Mouse (Mus musculus) layer of hippocampus, adult 2 months (tissue): ENCODE results near the gene Arid1b. TPM values are rescaled to one million over a fixed set of nuclear protein-coding genes. Genes with fewer than 3 reads are reported as not detected.
A peak's percentile ranks its signal among the peaks of the same experiment; 100 is the strongest.

Experiments
- DNase-seq, 2 experiments: peaks; one replicate each; pipeline ENCODE4 v3.0.0; 2022; ENCODE audit warnings: low spot score in 2 of 2
- H3K27ac ChIP-seq: fragments of 200-600 bp; 2 replicates; pipeline ENCODE4 v1.8.1; 2022
- H3K4me3 ChIP-seq: fragments of 200-600 bp; 2 replicates; pipeline ENCODE4 v1.8.1; 2022; ENCODE audit warnings: mild to moderate bottlenecking
- CTCF ChIP-seq: fragments of 200-600 bp; conservative IDR thresholded peaks from 2 replicates; pipeline ENCODE4 v1.8.1; 2022; ENCODE audit warnings: antibody characterized with exemption, mild to moderate bottlenecking, moderate library complexity
- total RNA-seq, 2 experiments: library from RNA; stranded (reverse); gene quantifications; 2 replicates each; pipeline ENCODE4 v1.2.3; 2021

The Arid1b gene
- total RNA-seq, 2 experiments from 2014 or later, result 114 to 119 TPM

DNA sequence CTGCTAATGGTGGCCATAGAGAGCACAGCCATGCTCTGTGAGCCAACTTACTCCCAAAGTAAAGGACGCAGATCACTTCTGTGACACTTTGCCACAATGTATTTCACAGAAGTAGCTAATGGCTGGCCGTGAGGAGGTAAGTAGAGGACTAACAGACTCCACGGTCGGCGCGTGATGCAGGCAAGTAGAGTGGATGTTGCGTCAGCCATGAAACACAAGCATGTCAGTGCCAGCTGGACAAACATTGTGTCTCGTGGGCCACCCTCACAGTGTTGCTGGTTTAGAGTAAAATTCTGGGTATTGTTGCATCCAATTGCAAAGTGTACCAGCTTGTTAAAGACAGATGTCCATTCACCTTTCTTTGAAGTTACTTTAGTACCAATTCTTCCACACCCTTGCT is 213.7 kb downstream of the Arid1b start:
- no peak for DNase-seq
- H3K4me3 ChIP-seq, result no peak overlapping the region
- H3K27ac ChIP-seq, result no peak overlapping the region
- no peak for TF ChIP-seq CTCF

DNA sequence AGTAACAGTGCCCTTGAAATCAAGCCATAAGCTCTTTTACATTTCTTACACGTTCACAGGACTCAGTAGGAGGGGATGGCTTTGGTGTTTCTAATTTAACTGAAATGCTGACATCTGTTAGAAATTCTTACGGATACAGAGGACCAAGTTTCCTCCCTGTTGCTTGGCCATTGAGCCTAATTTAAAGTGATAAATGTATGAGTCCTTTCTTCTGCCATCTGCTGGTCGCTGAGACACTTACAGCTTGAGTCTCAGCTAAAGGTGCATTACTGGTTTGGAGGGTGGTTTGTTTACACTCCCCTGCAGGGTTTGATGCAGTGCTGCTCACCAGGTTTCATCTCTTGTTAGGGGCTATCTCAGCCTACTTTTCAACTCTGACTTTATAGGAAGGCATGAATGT is 214.2 kb downstream of the Arid1b start:
- no peak overlapping the region for H3K4me3 ChIP-seq

DNA sequence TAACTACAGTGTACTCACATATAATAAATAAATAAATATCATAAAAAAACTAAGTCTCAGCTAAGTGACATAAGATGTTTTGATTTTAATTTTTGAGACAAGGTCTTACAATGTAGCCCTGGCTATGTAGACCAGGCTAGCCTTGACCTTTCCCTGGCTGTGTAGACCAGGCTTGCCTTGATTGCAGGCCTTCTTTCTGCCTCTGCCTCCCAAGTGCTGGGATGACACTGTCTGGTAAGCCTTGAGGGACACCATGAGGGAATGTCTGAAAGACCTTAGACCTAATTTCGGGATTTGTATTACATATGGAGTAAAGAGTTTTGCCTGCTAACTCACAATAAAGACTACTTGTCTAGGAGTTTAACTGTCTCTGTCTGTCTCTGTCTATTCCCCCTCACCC is 214.9 kb downstream of the Arid1b start:
- H3K27ac ChIP-seq, result no peak overlapping the region
- no peak for TF ChIP-seq CTCF

More for the DNA sequence above, 214.2 kb downstream of the Arid1b start:
- H3K27ac ChIP-seq, result no peak overlapping the region
- TF ChIP-seq CTCF, result peak; percentile 73
- DNase-seq, result no peak

DNA sequence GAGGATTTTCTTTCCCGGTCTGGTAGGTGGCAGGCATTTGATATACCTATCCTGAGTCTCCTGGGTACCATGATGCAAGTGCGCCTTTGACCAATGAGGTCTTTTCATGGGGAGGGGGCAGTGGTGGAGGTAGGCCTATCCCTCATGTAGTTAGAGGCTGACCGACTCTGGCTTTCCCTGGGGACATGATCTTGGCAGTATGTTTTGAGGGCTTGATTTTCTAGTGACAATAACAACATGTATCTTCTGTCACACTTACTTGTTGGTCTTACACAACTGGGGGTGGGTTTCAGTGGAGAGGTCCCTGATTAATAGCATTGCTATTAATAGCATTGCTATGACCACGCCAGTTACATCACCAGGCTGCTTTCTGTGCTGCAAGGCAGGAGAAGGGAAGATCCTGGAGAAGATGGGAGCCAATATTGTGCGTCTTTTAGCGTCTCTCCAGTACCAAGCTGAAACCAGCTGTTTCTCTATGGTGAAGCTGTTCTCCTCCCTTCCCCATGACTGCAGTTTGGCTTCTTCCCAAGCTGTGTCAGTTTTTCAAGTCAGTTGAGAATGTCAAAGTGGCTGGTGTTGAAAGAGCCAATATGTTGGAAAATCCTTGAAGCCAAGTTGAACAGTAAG is 216.1 kb downstream of the Arid1b start:
- DNase-seq, result no peak
- peak overlapping the region; percentile 76 for H3K27ac ChIP-seq
- no peak overlapping the region for H3K4me3 ChIP-seq
- TF ChIP-seq CTCF, result no peak

More for the DNA sequence above, 214.9 kb downstream of the Arid1b start:
- H3K4me3 ChIP-seq, result no peak overlapping the region
- DNase-seq, result no peak

DNA sequence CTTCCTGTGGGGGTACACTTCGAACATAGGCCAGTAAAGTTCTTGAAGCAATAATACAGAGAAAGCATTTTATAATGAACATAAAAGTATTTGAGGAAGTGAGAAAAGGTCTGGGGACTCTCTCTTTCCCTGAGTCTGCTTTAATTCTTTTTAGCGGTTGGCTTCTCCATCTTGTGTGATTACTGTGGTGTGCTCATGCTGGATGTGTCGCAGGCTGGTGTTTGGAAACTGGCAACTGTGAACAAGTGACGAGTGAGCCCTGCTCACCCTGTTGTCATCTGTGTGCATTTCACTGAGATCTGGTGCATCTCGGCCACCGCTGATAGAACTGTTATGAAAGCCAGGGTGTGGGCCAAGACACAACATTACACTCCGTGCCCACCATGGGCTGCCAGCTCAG is 216.8 kb downstream of the Arid1b start:
- DNase-seq, result no peak
- H3K27ac ChIP-seq, result peak overlapping the region; percentile 76
- no peak for TF ChIP-seq CTCF
- no peak overlapping the region for H3K4me3 ChIP-seq

DNA sequence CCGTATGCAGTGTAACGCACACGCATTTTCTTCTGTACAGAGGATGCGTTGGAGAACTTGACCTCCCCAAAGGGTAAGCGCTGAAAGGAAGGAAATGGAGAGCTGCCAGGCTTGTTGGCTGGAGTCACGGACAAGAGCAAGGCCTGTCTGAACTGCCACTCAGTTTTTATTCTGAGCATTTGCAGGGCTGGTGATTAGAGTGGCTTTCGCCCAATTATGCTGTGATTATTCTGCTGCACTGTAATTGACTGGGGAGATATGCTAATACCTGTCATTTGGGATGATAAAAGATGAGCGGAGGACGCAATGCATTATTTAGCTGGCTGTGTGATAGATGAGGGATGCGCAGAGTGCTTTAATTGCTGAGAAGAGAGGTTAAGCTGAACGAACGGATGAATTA is 218.0 kb downstream of the Arid1b start:
- peak overlapping the region; percentile 76 for H3K27ac ChIP-seq
- no peak for DNase-seq
- no peak overlapping the region for H3K4me3 ChIP-seq
- TF ChIP-seq CTCF, result no peak

DNA sequence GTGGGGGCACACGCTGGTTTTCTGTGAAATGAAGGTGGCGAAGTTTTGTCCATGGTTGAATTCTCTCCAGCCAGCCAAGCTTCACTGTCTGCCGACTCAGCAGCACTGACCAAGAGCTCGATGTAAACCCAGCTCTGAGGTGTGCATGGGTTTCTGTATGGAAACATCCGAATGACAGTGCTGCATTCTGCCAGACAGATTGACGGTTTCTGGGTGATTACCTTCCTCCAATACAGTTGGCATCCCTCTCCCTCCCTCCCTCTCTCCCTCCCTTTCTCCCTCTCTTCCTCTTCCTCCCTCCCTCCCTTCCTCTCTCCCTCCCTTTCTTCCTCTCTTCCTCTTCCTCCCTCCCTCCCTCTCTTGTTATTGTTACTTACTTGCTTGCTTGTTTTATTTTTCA is 219.3 kb downstream of the Arid1b start:
- no peak for DNase-seq
- no peak for TF ChIP-seq CTCF
- peak overlapping the region; percentile 76 for H3K27ac ChIP-seq

DNA sequence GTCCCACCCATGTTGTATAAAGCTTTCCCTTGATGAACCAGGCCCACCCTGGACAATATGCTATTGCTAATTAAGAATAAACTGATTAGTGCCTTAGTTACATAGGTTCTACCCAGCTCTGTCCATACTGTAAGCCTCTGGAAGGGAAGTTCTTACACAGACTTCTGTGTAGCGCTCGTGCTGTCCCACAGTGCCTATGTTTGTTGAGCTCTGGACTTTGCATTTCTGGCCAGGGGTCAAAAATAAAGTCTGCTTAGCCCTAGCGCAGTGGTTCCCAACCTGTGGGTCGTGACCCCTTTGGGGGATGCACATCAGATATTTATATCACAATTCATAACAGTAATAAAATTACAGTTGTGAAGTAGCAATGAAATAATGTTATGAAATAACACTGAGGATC is 221.2 kb downstream of the Arid1b start:
- Histone ChIP-seq H3K27ac (peak overlapping the region; percentile 28; the same call in 1 of the 2 replicates), H3K4me3 (no peak overlapping the region)
- DNase-seq, result no peak
- TF ChIP-seq CTCF, result no peak

More for the DNA sequence above, 219.3 kb downstream of the Arid1b start:
- no peak overlapping the region for H3K4me3 ChIP-seq

DNA sequence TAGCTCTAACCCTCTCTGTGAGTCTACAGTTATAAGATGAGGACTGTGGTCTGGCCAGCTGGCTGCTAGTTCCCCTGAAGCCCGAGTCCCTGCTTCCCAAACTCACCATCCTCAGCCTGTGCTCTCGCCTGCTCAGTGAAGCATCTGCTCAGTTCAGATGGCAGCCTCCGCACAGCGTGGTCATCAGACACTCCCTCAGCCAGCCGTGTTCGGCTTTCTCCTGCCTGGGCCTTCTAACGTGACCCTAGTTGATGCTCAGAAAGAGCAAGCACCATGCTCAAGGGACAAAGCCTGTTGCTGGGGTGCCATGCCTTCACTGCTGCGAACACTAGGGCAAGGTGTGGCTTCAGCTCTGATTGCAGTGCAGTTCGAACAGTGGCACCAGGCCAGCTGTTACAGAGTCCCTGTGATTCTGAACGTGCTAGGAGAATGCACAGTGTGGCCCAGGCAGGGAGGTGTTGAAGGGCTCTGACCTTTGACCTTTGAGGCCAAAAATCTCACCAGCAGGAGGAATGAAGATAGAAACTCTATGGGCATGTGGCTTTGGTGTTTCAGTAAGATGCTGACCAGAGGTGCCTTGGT is 222.9 kb downstream of the Arid1b start:
- no peak for DNase-seq
- Histone ChIP-seq H3K27ac (peak overlapping the region; percentile 16), H3K4me3 (no peak overlapping the region)
- TF ChIP-seq CTCF, result no peak

DNA sequence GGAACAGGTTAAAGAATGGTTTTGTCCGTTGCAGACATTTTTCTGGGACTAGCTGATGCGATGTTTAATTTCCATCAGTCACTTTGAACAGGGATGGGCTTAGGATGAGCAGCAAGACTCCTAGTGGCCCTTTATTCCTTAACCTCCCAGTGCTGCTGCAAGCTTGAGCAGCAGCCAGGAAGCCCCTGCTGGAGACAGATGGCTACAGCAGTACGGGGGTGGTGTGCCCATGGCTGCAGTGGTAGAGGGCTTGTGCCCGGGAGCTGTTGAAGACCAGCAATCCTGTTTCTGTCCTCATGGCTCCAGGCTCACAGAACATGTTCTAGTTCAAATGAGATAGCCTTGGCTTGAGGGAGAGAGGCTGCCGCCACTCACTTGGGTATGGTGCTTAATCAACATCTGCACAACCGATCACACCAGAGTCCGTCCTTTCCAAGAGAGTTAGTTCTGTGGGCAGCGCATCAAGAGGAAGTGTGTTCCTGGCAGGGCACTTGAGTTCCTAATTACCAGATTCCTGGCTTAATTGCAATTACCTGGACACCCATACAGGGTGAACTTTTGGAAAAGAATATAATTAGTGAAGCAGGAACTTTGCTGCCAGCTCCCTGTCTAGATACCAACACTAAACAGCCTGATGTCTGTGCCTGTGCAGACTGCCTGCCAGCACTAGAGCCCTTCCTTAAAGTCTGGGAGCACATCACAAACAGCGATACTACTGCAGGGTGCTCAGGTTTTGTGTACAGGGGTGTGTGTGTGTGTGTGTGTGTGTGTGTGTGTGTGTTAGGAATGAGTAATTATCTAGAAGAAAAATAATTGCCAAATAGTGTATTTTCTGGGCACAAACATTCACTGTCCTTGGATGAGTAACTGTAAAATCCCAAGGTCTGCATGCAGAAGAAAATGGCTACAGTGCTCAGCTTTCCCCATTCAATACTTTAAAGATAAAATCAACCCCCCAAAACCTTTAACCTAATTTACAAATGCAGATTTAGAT is 224.0 kb downstream of the Arid1b start:
- no peak for DNase-seq
- Histone ChIP-seq H3K27ac (peak overlapping the region; percentile 56), H3K4me3 (no peak overlapping the region)
- peak; percentile 67 for TF ChIP-seq CTCF

DNA sequence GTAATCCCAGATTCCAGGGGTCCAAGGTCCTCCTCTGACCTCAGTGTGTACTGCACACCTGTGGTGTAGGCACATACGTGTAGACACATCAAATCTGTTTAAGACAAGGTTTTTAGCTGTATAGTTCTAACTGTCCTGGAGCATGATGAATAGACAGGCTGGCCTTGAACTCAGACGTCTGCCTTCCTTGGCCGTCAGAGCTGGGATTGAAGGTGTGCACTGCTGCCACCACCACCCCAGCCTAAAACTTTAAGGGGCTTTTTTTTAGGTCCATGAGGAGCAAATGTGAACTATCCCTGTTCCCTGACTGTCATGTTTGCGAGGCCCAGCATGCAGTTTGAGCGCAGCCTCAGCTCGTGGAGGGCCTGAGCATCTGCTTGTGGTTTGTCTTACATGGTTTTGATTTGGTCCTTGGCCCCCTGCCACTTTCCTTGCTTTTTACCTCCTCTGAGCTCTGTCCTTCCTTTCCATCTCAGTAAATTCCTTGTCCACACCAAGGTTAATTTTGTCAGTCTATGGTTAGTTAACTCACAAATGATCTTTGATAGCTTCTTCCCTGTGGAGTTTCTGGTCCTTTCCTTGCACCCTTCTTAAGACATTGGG is 224.9 kb downstream of the Arid1b start:
- H3K27ac ChIP-seq, result 0 out of 2 replicates have a peak overlapping the region, but pooled peaks have one; percentile 3
- no peak overlapping the region for H3K4me3 ChIP-seq
- TF ChIP-seq CTCF, result no peak

DNA sequence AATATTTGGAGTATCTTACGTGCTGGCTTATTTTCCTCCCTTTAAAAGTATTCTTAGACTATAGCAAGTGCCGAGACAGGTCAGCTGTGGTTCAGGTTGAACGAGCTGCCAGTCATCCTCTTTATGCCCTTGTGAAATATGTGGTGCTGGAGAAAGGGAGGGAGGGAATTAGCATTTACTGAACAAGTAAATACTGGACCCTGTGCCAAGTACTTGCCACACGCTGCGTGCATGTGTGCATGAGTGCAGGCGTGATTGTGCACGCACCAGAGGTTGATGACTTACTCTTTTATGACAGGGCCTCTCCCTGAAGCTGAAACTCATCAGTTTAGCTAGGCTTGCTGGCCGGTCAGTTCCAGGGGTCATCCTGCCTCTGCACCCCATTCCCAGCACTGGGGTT is 226.9 kb downstream of the Arid1b start:
- no peak overlapping the region for H3K4me3 ChIP-seq
- no peak for TF ChIP-seq CTCF
- no peak for DNase-seq
- H3K27ac ChIP-seq, result peak overlapping the region; percentile 56

More for the DNA sequence above, 224.9 kb downstream of the Arid1b start:
- DNase-seq, result no peak

DNA sequence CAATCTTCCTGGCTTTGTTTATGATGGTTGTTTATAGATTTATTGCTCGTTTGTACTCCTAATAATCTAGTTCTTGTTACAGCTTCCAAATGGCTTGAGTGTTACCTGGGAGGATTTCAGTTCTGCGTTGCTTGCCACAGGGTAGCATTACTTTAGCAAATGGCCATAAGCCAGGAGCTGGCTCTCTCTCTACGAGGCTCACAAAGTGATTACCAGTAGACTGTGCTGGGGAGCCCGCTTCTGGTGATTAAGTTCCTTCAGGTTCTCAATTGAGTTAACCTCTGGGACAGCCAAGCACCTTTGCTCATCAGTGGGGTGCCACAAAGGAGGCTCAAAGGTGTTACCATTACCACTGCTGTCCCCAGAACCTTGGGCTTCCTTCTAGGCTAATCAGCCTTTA is 227.4 kb downstream of the Arid1b start:
- H3K27ac ChIP-seq, result peak overlapping the region; percentile 56
- no peak for TF ChIP-seq CTCF
- no peak overlapping the region for H3K4me3 ChIP-seq
- no peak for DNase-seq
